Mouse (Mus musculus) kidney, adult 2 months (tissue): Measurements from ENCODE around the gene Pcsk5.

ENCODE experiments used
- CTCF ChIP-seq: fragments of 200-500 bp; conservative IDR thresholded peaks from 2 replicates; pipeline ENCODE4 v1.5.1; 2011; ENCODE audit warnings: low read depth, mild to moderate bottlenecking, control low read depth, low read length, moderate library complexity, mixed read lengths; ENCODE audit not compliant: insufficient read depth, insufficient read length
- POLR2A ChIP-seq: fragments of 200-500 bp; IDR thresholded peaks from one replicate; pipeline ENCODE4 v1.6.1; 2011; ENCODE audit warnings: low read depth, low read length, control low read depth

DNA sequence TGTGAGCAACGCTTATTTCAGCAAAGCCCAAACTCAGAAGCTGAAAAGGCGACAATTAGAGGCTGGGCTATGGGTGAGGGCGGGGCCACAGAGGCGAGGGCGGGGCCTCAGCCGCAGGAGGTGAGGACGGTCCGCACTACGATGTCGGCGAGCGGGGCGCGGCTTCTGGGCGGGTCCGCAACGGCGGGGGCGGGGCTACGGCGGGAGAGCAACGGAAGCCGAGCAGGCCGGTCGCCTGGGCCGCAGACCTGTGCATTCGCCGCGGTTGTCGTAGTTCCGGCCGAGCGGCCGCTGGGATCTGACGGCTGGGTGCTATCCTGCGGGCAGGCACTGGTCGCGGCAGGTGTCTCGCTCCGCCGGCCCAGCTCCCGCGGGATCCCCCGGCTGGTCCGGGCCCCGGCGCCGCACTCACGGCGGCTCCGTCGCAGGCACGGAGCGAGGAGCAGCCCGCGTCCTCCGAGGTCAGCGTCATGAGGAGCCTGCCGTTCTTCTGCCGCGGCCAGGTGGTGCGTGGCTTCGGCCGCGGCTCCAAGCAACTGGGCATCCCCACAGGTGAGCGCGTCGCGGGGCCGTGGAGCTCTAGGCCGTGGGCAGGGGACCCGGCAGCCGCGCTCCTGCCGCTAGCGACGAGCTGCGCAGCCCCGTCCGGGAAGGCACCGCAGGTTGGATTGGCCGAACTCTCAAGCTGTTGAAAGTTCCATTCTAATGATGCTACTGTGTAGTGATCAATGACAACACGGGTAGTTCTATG lies 443.4 kb downstream of the Pcsk5 start, which contains the start of gene Rfk:
- TF ChIP-seq CTCF (no peak), POLR2A (peak; percentile 92)
